8 mouse cellular contexts compared by ENCODE assay signal in the genomic region with DNA sequence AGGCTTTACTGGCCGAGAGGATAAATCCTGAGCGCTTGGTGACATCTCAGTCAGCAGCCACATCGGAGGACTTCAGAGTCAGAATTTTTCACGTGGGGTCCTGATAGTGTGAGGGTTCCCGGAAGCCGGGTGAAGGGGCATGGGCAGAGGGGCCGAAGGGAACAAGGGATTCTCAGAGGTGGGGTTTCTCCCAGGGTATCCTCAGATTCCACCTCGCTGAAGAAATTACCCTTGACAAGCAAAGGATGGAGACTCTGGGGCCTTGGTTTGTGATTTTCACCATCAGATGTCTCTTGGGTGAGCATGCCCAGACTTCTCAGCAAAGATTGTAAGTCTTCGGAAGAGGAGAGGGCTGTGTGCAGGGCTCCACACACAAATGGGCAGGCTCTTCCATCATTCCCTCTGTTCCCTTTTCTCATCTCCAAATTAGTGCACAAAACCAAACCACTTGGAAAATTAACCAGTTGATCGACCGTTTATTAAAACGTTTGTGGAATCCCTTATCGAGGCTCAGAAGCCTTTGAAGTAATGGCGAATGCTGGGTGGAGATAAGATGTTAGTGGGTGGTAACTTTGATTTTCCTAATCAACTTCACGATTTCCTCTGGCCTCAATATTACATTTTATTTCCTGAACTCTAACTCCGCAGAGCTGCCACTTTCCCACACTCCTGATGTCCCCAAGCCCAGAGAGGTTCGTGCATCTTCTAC. TPM values are rescaled to one million over a fixed set of nuclear protein-coding genes. Genes with fewer than 3 reads are reported as not detected.
DNase-seq lines count a peak whose midpoint lies in the region; ATAC-seq and TF ChIP-seq lines count a peak whose summit lies in the region.

A gene (plus strand): TSS at position 38 of the 709 bp plus-strand sequence.

- H3K4me2 ChIP-seq in embryonic facial prominence, embryonic 15.5 days (replicated peaks) = peak within 1 kb of the TSS; percentile 70
- H3K4me2 ChIP-seq in limb, embryonic 14.5 days (replicated peaks; ENCODE audit: low read depth, low read length, severe bottlenecking) = peak within 1 kb of the TSS; percentile 86

- peaks cover 33% of the 10 kb centered on the region for H3K36me3 ChIP-seq in megakaryocyte, embryonic 14.5 days (replicated peaks; ENCODE audit: low read length)
- no peaks in the 10 kb centered on the region for H3K36me3 ChIP-seq in embryonic facial prominence, embryonic 15.5 days
- no peaks in the 10 kb centered on the region; the same call in 1 of the 2 replicates for H3K36me3 ChIP-seq in limb, embryonic 14.5 days (ENCODE audit: control insufficient read depth, insufficient read depth, low read length)

- H3K27me3 ChIP-seq in megakaryocyte, embryonic 14.5 days (replicated peaks) = no peaks in the 10 kb centered on the region
- H3K27me3 ChIP-seq in embryonic facial prominence, embryonic 15.5 days = no peaks in the 10 kb centered on the region
- H3K27me3 ChIP-seq in limb, embryonic 14.5 days (ENCODE audit: control insufficient read depth, insufficient read depth, low read length) = 0 out of 2 replicates have a peak, but pooled peaks cover 10% of the 10 kb centered on the region

- H3K9ac ChIP-seq in embryonic facial prominence, embryonic 15.5 days = peak within 1 kb of the TSS; percentile 95
- peak within 1 kb of the TSS; percentile 96 for H3K9ac ChIP-seq in limb, embryonic 14.5 days (ENCODE audit: low read depth, low read length, severe bottlenecking)

- WGBS in embryonic facial prominence, embryonic 15.5 days = 31% methylated on average over 17 of the region's 17 CpGs
- WGBS in limb, embryonic 14.5 days = 32% methylated on average over 17 of the region's 17 CpGs

- intact Hi-C loops in heart, postnatal 14 days (cut with DNase I) = loop anchor here (2.0 to 5.0 kb wide), 2 partner anchors 21 to 64 kb away; no protein-coding TSS in a partner anchor

- H3K4me1 ChIP-seq in megakaryocyte, embryonic 14.5 days = peaks cover 71% of the 10 kb centered on the region
- peaks cover 39% of the 10 kb centered on the region for H3K4me1 ChIP-seq in embryonic facial prominence, embryonic 15.5 days
- H3K4me1 ChIP-seq in limb, embryonic 14.5 days (ENCODE audit: control insufficient read depth, insufficient read depth, low read length) = peaks cover 28% of the 10 kb centered on the region

- no peaks in the 10 kb centered on the region for H3K9me3 ChIP-seq in megakaryocyte, embryonic 14.5 days
- H3K9me3 ChIP-seq in embryonic facial prominence, embryonic 15.5 days (replicated peaks) = no peaks in the 10 kb centered on the region
- H3K9me3 ChIP-seq in limb, embryonic 14.5 days (ENCODE audit: control insufficient read depth, low read length) = no peaks in the 10 kb centered on the region

- ATAC-seq in megakaryocyte, adult 5-6 weeks (ENCODE audit: poor library complexity, severe bottlenecking) = no peak
- no peak for ATAC-seq in embryonic facial prominence, embryonic 15.5 days (ENCODE audit: insufficient number of reproducible peaks, low FRiP score, low TSS enrichment, low read depth)
- no peak for ATAC-seq in limb, embryonic 14.5 days (ENCODE audit: low FRiP score, low read depth)

- TF ChIP-seq POLR2A in limb, embryonic 14.5 days (IDR thresholded peaks at IDR 0.05; ENCODE audit: borderline replicate concordance, extremely low read depth, insufficient read depth, insufficient read length) = no peak

- DNase-seq in heart, postnatal 14 days = no peak
- no peak for DNase-seq in limb, embryonic 14.5 days (ENCODE audit: low spot score)
- no peak for DNase-seq in cerebellum, postnatal 10 days
- DNase-seq in embryo, embryonic 9.5 days (ENCODE audit: extremely low spot score) = no peak
- DNase-seq in urinary bladder, postnatal 14 days (ENCODE audit: low spot score) = no peak

- H3K4me3 ChIP-seq in megakaryocyte, embryonic 14.5 days (replicated peaks) = peak within 1 kb of the TSS; percentile 92
- peak within 1 kb of the TSS; percentile 77 for H3K4me3 ChIP-seq in embryonic facial prominence, embryonic 15.5 days (replicated peaks)
- H3K4me3 ChIP-seq in limb, embryonic 14.5 days (replicated peaks; ENCODE audit: low read length) = peak within 1 kb of the TSS; percentile 83

- peak within 1 kb of the TSS; percentile 87 for H3K27ac ChIP-seq in embryonic facial prominence, embryonic 15.5 days (replicated peaks)
- H3K27ac ChIP-seq in limb, embryonic 14.5 days (replicated peaks; ENCODE audit: low read depth, low read length) = peak within 1 kb of the TSS; percentile 89

RNA-seq across cellular contexts. Expression of the gene that starts here (rescaled TPM):
- polyA plus RNA-seq in megakaryocyte, embryonic 14.5 days (2012; ENCODE audit: insufficient read depth, low replicate concordance) = 294 and 346 TPM in 2 replicates
- 0.67 and 0.73 TPM in 2 replicates for total RNA-seq in megakaryocyte, adult 5-6 weeks (2015)
- 1.3 and 2.2 TPM in 2 replicates for total RNA-seq in megakaryocyte, adult 5-6 weeks (2017)
- polyA plus RNA-seq in embryonic facial prominence, embryonic 15.5 days (2015; fragmentation: Nextera tagmentation; extraction: Ambion mirVana) = 35.4 and 38.7 TPM in 2 replicates
- total RNA-seq in heart, postnatal 14 days (2021) = 10 to 100 TPM; 47.9 to 55.6 TPM
- polyA plus RNA-seq in limb, embryonic 14.5 days (2012; rRNA removed) = 40.6 and 44.5 TPM in 2 replicates
- polyA plus RNA-seq in limb, embryonic 14.5 days (2014; fragmentation: Nextera tagmentation; extraction: Ambion mirVana) = 20.9 and 25.5 TPM in 2 replicates

Comparison
In these comparisons a context has a peak if more than half of its experiments do, and no peak if none do; other contexts are left out.
1. RNA of the gene that starts here (total RNA-seq): 47.9 to 55.6 TPM in heart, postnatal 14 days; 0.67 to 2.2 TPM in megakaryocyte, adult 5-6 weeks; every median in the first group is over 10 times any median in the second.
2. Peak in every context shown above with its lines, with median percentiles within 50 percentile points of each other: H3K4me3 ChIP-seq.